Mouse (Mus musculus) ES-E14 (cell line): ENCODE data around the gene Rpl10-ps3.

Source experiments
- CHD2 ChIP-seq: IDR thresholded peaks from 2 replicates; pipeline ENCODE4 v1.6.1; 2014; ENCODE audit warnings: mild to moderate bottlenecking, low read depth, low read length, inconsistent platforms
- HCFC1 ChIP-seq: IDR thresholded peaks from 2 replicates; pipeline ENCODE4 v1.6.1; 2012; ENCODE audit warnings: low read length, inconsistent platforms, borderline replicate concordance; ENCODE audit not compliant: insufficient read depth
- MAFK ChIP-seq: IDR thresholded peaks from 2 replicates; pipeline ENCODE4 v1.6.1; 2014; ENCODE audit warnings: mild to moderate bottlenecking, low read depth, low read length, inconsistent platforms; ENCODE audit not compliant: insufficient read depth
- ZC3H11A ChIP-seq: IDR thresholded peaks from 2 replicates; pipeline ENCODE4 v1.6.1; 2012; ENCODE audit warnings: low read depth, mild to moderate bottlenecking, inconsistent platforms, low read length, borderline replicate concordance
- ZNF384 ChIP-seq: IDR thresholded peaks from 2 replicates; pipeline ENCODE4 v1.6.1; 2012; ENCODE audit warnings: low read depth, low read length, inconsistent platforms

GRCm38 (mm10) chr9:50368551-50369297, 24.0 kb upstream of the Rpl10-ps3 start:
- TF ChIP-seq ZNF384 = no peak
- no peak for TF ChIP-seq CHD2
- no peak for TF ChIP-seq MAFK
- no peak for TF ChIP-seq ZC3H11A
- no peak for TF ChIP-seq HCFC1
